Mouse (Mus musculus) embryonic facial prominence, embryonic 15.5 days (tissue): ENCODE measurements around the gene Cdkal1. TPM values are rescaled to one million over a fixed set of nuclear protein-coding genes. Genes with fewer than 3 reads are reported as not detected.

Source experiments
- polyA plus RNA-seq: library from polyadenylated mRNA; unstranded; fragments of >200 nt; fragmentation: Nextera tagmentation; extraction: Ambion mirVana; gene quantifications from 2 replicates; pipeline ENCODE4 v1.2.1, GENCODE M21; 2015

The Cdkal1 gene
- polyA plus RNA-seq, 1 experiment from 2014 or later = 31.2 TPM

Other genes with a start within 250 kb of the Cdkal1 start
- gene E2f3, start 130.4 kb upstream of the Cdkal1 start, polyA plus RNA-seq = 9.7 and 10.1 TPM in 2 replicates